Mouse (Mus musculus): ENCODE results near the gene Nbea.

Gene Nbea

GRCm38 (mm10) chr3:55828481-55829256, 354.8 kb downstream of the Nbea start:
- DNase-seq (ENCODE audit: low spot score) = no peak

GRCm38 (mm10) chr3:55824864-55825263, 358.6 kb downstream of the Nbea start:
- no peak for DNase-seq (ENCODE audit: low spot score)

- DNase-seq (ENCODE audit: low spot score) = no peak
Measured at GRCm38 (mm10) chr3:55819598-55819997, 363.9 kb downstream of the Nbea start.

GRCm38 (mm10) chr3:55818082-55818481, 365.4 kb downstream of the Nbea start:
- no peak for DNase-seq (ENCODE audit: low spot score)

GRCm38 (mm10) chr3:55816638-55817375, 366.7 kb downstream of the Nbea start:
- DNase-seq (ENCODE audit: low spot score) = no peak

DNA sequence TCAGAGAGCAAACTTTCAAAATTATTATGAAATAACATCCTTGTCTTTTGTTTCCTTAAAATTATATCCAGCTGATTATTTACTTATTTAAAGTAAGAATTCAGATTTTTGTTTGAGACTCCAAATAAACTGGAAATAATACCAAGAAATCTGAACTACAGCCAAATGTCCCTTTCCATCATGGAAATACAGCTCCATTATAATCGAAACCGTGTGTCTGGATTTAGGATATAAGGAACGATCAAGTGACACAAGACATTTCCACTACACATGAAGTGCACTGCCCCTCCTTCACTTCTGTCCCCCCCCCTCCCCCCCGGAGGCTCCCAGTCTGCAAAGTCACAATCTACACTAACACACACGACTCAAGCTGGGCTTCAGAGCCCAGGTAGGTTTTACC, 367.4 kb downstream of the Nbea start:
- DNase-seq (ENCODE audit: low spot score) = no peak

GRCm38 (mm10) chr3:55814993-55815625, 368.4 kb downstream of the Nbea start:
- DNase-seq (ENCODE audit: low spot score) = no peak

DNA sequence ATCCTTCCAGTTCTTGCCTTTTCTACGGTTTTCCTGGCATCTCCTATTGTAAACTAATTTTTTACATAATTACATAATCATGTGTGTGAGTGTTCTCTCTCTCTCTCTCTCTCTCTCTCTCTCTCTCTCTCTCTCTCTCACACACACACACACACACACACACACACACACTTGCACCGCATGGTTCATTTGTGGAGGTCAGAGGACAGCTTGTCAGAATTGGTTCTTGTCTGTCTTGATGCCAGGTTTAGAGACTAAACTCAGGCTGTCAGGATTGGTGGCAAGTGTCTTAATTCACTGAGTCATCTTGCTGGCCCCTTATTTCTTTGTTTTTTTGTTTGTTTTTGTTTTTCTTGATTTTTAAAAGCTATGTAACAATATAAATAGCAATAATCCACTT, 388.7 kb downstream of the Nbea start:
- DNase-seq (ENCODE audit: low spot score) = no peak

DNA sequence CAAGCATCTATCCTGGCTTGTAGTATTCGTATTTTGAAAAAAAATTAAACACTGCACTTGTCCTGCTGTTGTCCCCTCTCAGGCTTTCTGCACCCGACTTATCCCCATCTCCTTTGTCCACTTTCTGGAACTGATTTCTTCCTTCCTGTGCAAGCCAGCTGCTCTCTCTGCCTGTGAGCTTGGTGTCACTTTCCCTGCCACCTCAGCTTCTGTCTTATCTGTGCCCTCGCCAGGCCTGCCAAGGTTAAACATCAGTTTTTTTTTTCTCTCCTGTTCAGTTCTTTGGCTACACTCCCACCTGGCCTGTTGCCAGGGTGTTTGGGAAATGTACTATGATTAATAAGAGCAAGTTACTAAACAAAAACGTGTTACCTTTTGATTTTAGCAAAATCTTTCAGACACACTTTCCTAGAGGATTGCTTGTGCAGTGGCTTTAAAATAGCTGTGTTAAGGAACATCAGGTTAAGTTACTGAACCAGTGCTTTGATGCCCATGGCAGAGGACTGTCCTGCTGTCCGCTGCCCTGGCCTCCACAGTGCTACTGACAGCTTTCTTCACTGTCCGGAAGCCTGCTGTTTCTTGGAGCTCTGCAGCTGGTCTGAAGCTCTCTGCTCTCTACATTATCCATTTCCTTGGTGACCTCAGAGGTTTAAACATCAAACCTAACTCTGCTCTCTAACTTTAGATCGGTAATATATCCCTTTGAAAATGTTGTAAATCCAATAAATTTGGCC, 389.5 kb downstream of the Nbea start:
- DNase-seq (ENCODE audit: low spot score) = no peak

- DNase-seq (ENCODE audit: low spot score) = no peak
Measured at GRCm38 (mm10) chr3:55792251-55792650, 391.2 kb downstream of the Nbea start.

- no peak for DNase-seq (ENCODE audit: low spot score)
Measured at GRCm38 (mm10) chr3:55790609-55791008, 392.9 kb downstream of the Nbea start.

- no peak for DNase-seq (ENCODE audit: low spot score)
Measured at GRCm38 (mm10) chr3:55789856-55790255, 393.6 kb downstream of the Nbea start.

GRCm38 (mm10) chr3:55788621-55789201, 394.8 kb downstream of the Nbea start:
- no peak for DNase-seq (ENCODE audit: low spot score)

- no peak for DNase-seq (ENCODE audit: low spot score)
Measured at GRCm38 (mm10) chr3:55788214-55788586, 395.3 kb downstream of the Nbea start.

DNA sequence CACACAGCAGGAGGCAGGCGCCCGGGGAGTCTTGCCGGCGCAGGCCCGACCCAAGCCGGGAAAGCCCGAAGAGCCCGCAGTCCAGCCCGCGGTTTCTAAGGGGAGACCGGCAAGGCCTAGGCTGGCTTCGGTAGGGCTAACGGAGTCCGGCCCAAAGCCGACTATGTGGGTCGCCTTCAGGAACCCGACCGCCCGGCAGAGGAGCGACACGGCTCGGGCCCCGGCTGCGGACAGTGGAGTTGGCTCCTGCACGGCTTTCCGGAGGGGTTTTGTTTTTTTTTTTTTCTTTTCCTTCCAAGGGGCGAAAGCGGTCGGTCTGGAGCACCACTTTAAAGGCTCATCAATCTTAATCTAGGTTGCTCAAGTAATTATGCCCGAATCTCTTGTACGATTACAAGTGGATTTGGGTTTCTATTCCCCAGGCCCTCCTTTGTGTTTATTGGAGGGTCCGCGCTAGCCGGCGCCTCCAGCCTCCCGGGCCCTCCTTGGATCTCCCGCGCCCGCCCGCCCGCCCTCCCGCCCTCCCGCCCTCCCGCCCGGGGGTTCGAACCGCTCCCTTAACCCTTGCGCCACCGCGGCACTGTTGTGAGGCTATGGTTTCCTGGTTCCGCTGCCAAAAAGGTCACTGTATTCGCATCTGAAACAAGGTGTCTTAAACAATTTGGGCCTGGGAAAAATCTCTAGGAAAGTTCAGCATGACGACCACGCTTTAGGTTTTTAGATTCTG, 395.9 kb downstream of the Nbea start:
- DNase-seq (ENCODE audit: low spot score) = no peak

DNA sequence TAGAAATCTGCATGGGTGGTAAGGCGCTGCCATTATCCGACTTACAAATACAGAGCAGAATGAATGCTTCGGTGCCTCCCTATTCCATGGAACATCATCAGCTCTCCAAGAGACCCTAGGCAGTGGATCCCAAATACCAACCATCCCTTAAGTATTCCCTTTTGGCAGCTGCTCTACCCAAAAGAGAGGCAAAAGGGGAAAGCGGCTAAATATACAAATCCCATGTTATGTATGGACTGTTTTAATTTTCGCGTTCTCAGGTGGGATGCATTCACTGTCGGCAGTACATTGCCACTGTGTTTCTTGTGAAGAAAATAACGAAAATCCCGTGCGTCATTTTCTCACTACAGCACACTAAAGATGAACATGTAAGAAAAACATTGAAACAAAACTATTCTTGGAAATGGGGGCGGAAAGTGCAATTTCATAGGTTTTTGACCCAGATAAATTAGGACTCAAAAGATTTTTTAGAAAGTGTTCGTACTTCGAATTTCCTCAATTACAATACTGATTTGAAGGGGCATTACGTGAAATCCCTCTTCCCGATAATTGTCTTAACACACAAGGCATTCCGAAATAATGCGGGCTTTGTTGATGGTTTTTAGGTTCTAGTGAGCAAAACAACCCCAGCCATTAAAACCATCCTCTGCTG, 396.5 kb downstream of the Nbea start:
- DNase-seq (ENCODE audit: low spot score) = no peak

DNA sequence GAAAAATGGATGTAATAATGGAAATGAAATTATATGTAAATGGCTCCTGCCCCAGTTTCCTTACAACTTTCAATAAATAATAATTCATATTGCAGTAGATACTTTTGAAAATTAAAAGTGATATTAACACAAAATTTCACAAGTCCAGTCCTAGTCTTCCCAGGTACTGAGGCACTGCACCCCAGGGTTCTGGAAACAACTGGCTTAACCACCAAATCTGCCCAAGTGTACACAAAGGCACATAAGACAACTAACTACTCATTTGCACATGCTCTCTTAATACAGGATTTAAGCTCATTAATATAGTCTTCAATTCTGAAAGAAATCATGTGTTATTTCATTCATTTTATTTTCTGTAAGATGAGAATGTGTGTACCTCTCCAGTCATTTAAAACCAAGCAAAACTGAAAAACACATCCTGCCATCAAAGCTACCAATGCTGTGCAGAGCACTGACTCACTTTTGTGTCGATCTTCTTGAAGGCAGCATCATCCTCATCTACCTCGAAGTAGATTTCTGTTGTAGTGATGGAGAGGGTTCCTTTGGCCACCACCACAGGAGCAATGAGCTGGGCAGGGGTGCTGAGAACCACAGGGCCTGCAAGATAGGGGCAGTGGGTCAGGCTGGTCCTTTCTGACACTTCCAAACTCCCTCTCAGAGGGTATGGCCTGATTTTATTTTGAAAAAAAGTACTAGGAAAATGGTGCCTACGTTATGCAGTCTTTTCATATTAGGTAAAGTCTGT, 397.3 kb downstream of the Nbea start:
- DNase-seq (ENCODE audit: low spot score) = no peak

- no peak for DNase-seq (ENCODE audit: low spot score)
Measured at GRCm38 (mm10) chr3:55785266-55785980, 398.1 kb downstream of the Nbea start.

DNA sequence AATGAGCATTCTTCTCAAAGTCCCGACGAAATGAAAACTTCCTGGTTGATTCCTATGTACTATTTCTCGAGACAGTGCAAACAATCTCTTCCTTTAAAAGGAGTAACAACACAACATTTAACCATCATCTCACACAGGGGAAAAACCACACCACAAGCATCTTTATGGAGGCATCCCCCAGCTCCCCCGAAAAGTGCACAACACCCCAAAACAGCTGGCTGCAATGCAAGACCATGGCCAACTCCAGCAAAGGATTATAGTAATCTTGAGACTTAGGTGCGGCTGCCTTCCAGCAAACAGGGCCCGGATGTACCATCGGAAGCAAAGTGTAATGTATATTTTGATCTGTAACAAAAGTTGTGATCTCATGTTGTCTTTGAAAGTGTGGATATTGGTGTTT, 399.4 kb downstream of the Nbea start:
- DNase-seq (ENCODE audit: low spot score) = no peak

All from T-cell, adult 2 months (primary cell).